Mouse (Mus musculus): ENCODE data around the gene Gtf2h3. TPM values are rescaled to one million over a fixed set of nuclear protein-coding genes. Genes with fewer than 3 reads are reported as not detected.

Gene Gtf2h3
- polyA plus RNA-seq, 1 experiment from 2014 or later = 90.0 TPM

GRCm38 (mm10) chr5:124637300-124637699 lies 58.4 kb downstream of the Gtf2h3 start:
- ATAC-seq (ENCODE audit: insufficient number of reproducible peaks, insufficient read depth, low FRiP score, low TSS enrichment, low read depth) = no peak
- Histone ChIP-seq H3K36me3 (peaks cover 94% of the 10 kb centered on the region), H3K4me1 (replicated peaks) (no peaks in the 10 kb centered on the region), H3K27me3 (no peaks in the 10 kb centered on the region), H3K4me3 (replicated peaks) (no peak overlapping the region), H3K27ac (0 out of 2 replicates have a peak overlapping the region, but pooled peaks have one; percentile 7), H3K9ac (replicated peaks) (no peak overlapping the region), H3K4me2 (no peak overlapping the region), H3K9me3 (no peaks in the 10 kb centered on the region)
- 94% methylated on average over 11 of the region's 11 CpGs for WGBS

GRCm38 (mm10) chr5:124637836-124638235 lies 58.9 kb downstream of the Gtf2h3 start:
- Histone ChIP-seq H3K4me2 (no peak overlapping the region), H3K9me3 (no peaks in the 10 kb centered on the region), H3K9ac (replicated peaks) (no peak overlapping the region), H3K4me1 (replicated peaks) (no peaks in the 10 kb centered on the region), H3K4me3 (replicated peaks) (no peak overlapping the region), H3K27ac (no peak overlapping the region), H3K27me3 (no peaks in the 10 kb centered on the region), H3K36me3 (peaks cover 98% of the 10 kb centered on the region)
- WGBS = 97% methylated on average over 13 of the region's 13 CpGs
- ATAC-seq (ENCODE audit: insufficient number of reproducible peaks, insufficient read depth, low FRiP score, low TSS enrichment, low read depth) = no peak

Other genes with a start within 250 kb of the Gtf2h3 start
- gene Cdk2ap1, start 216.1 kb upstream of the Gtf2h3 start, polyA plus RNA-seq (2016; fragmentation: Nextera tagmentation; extraction: Ambion mirVana) = 68.4 and 218 TPM in 2 replicates
- 89.0 and 109 TPM in 2 replicates for gene Sbno1, start 153.1 kb upstream of the Gtf2h3 start, polyA plus RNA-seq (2016; fragmentation: Nextera tagmentation; extraction: Ambion mirVana)
- 49.8 and 60.6 TPM in 2 replicates for gene Kmt5a, start 139.2 kb upstream of the Gtf2h3 start, polyA plus RNA-seq (2016; fragmentation: Nextera tagmentation; extraction: Ambion mirVana)
- gene Rilpl2, start 100.8 kb upstream of the Gtf2h3 start, polyA plus RNA-seq (2016; fragmentation: Nextera tagmentation; extraction: Ambion mirVana) = 28.3 and 31.4 TPM in 2 replicates
- gene Snrnp35, start 96.0 kb upstream of the Gtf2h3 start, polyA plus RNA-seq (2016; fragmentation: Nextera tagmentation; extraction: Ambion mirVana) = 27.0 and 30.5 TPM in 2 replicates
- gene Rilpl1, start 47.7 kb upstream of the Gtf2h3 start, polyA plus RNA-seq (2016; fragmentation: Nextera tagmentation; extraction: Ambion mirVana) = 27.5 and 31.5 TPM in 2 replicates
- 484 and 497 TPM in 2 replicates for gene Tmed2, start 38.4 kb upstream of the Gtf2h3 start, polyA plus RNA-seq (2016; fragmentation: Nextera tagmentation; extraction: Ambion mirVana)
- 18.5 and 19.9 TPM in 2 replicates for gene Ddx55, start 26.3 kb upstream of the Gtf2h3 start, polyA plus RNA-seq (2016; fragmentation: Nextera tagmentation; extraction: Ambion mirVana)
- gene Eif2b1, start within 50 bp of the Gtf2h3 start, polyA plus RNA-seq (2016; fragmentation: Nextera tagmentation; extraction: Ambion mirVana) = 71.2 and 74.7 TPM in 2 replicates
- 50.0 and 51.2 TPM in 2 replicates for gene Atp6v0a2, start 49.4 kb downstream of the Gtf2h3 start, polyA plus RNA-seq (2016; fragmentation: Nextera tagmentation; extraction: Ambion mirVana)
- 0.04 and 0.09 TPM in 2 replicates for gene Dnah10, start 145.9 kb downstream of the Gtf2h3 start, polyA plus RNA-seq (2016; fragmentation: Nextera tagmentation; extraction: Ambion mirVana)